Mouse (Mus musculus): Measurements from ENCODE around the gene Il1r2. TPM values are rescaled to one million over a fixed set of nuclear protein-coding genes. Genes with fewer than 3 reads are reported as not detected.

Il1r2 gene
- polyA plus RNA-seq, 1 experiment from 2014 or later: 1.3 TPM

GRCm38 (mm10) chr1:40129321-40129720, 55.4 kb downstream of the Il1r2 start:
- no peak for DNase-seq (ENCODE audit: low spot score)
- no peak overlapping the region for H3K27ac ChIP-seq (ENCODE audit: low read depth)
- no peaks in the 10 kb centered on the region for H3K36me3 ChIP-seq (ENCODE audit: control insufficient read depth, insufficient read depth, low read length)
- H3K9me3 ChIP-seq (ENCODE audit: control insufficient read depth, low read length): no peaks in the 10 kb centered on the region
- no peak for ATAC-seq (replicated peaks; ENCODE audit: low FRiP score, low TSS enrichment, low read depth)
- no peak overlapping the region for H3K9ac ChIP-seq (ENCODE audit: low read length)
- H3K27me3 ChIP-seq (replicated peaks; ENCODE audit: control insufficient read depth, insufficient read depth, low read length): no peaks in the 10 kb centered on the region
- no peak overlapping the region for H3K4me2 ChIP-seq (ENCODE audit: low read length)
- WGBS: 64% methylated on average over 2 of the region's 2 CpGs
- no peak overlapping the region for H3K4me3 ChIP-seq (ENCODE audit: low read depth, low read length)
- no peaks in the 10 kb centered on the region for H3K4me1 ChIP-seq (replicated peaks; ENCODE audit: control insufficient read depth, insufficient read depth, low read length)

GRCm38 (mm10) chr1:40131631-40132030, 57.8 kb downstream of the Il1r2 start:
- Histone ChIP-seq H3K4me3 (ENCODE audit: low read depth, low read length) (no peak overlapping the region), H3K27me3 (replicated peaks; ENCODE audit: control insufficient read depth, insufficient read depth, low read length) (no peaks in the 10 kb centered on the region), H3K9ac (ENCODE audit: low read length) (no peak overlapping the region), H3K36me3 (ENCODE audit: control insufficient read depth, insufficient read depth, low read length) (no peaks in the 10 kb centered on the region), H3K27ac (ENCODE audit: low read depth) (no peak overlapping the region), H3K4me1 (replicated peaks; ENCODE audit: control insufficient read depth, insufficient read depth, low read length) (no peaks in the 10 kb centered on the region), H3K4me2 (ENCODE audit: low read length) (no peak overlapping the region), H3K9me3 (ENCODE audit: control insufficient read depth, low read length) (no peaks in the 10 kb centered on the region)
- WGBS: 48% methylated on average over 1 of the region's 1 CpGs
- DNase-seq (ENCODE audit: low spot score) (no peak), ATAC-seq (replicated peaks; ENCODE audit: low FRiP score, low TSS enrichment, low read depth) (no peak)

GRCm38 (mm10) chr1:40132721-40133120, 58.8 kb downstream of the Il1r2 start:
- no peak for ATAC-seq (replicated peaks; ENCODE audit: low FRiP score, low TSS enrichment, low read depth)
- WGBS: 85% methylated on average over 4 of the region's 4 CpGs

GRCm38 (mm10) chr1:40133567-40133966, 59.7 kb downstream of the Il1r2 start:
- ATAC-seq (replicated peaks; ENCODE audit: low FRiP score, low TSS enrichment, low read depth): no peak
- no peak overlapping the region for H3K9ac ChIP-seq (ENCODE audit: low read length)
- no peaks in the 10 kb centered on the region for H3K36me3 ChIP-seq (ENCODE audit: control insufficient read depth, insufficient read depth, low read length)
- no peak overlapping the region for H3K4me2 ChIP-seq (ENCODE audit: low read length)
- H3K4me1 ChIP-seq (replicated peaks; ENCODE audit: control insufficient read depth, insufficient read depth, low read length): no peaks in the 10 kb centered on the region
- H3K27ac ChIP-seq (ENCODE audit: low read depth): no peak overlapping the region
- H3K4me3 ChIP-seq (ENCODE audit: low read depth, low read length): no peak overlapping the region
- WGBS: 85% methylated on average over 3 of the region's 3 CpGs
- H3K9me3 ChIP-seq (ENCODE audit: control insufficient read depth, low read length): no peaks in the 10 kb centered on the region
- no peaks in the 10 kb centered on the region for H3K27me3 ChIP-seq (replicated peaks; ENCODE audit: control insufficient read depth, insufficient read depth, low read length)
- no peak for DNase-seq (ENCODE audit: low spot score)

More at GRCm38 (mm10) chr1:40132721-40133120, 58.8 kb downstream of the Il1r2 start:
- Histone ChIP-seq H3K36me3 (ENCODE audit: control insufficient read depth, insufficient read depth, low read length) (no peaks in the 10 kb centered on the region), H3K4me2 (ENCODE audit: low read length) (no peak overlapping the region), H3K27me3 (replicated peaks; ENCODE audit: control insufficient read depth, insufficient read depth, low read length) (no peaks in the 10 kb centered on the region), H3K4me3 (ENCODE audit: low read depth, low read length) (no peak overlapping the region), H3K9me3 (ENCODE audit: control insufficient read depth, low read length) (no peaks in the 10 kb centered on the region), H3K4me1 (replicated peaks; ENCODE audit: control insufficient read depth, insufficient read depth, low read length) (no peaks in the 10 kb centered on the region), H3K9ac (ENCODE audit: low read length) (no peak overlapping the region), H3K27ac (ENCODE audit: low read depth) (no peak overlapping the region)
- no peak for DNase-seq (ENCODE audit: low spot score)

GRCm38 (mm10) chr1:40139798-40140532, 66.1 kb downstream of the Il1r2 start:
- H3K4me2 ChIP-seq (ENCODE audit: low read length): no peak overlapping the region
- no peaks in the 10 kb centered on the region; the same call in 1 of the 2 replicates for H3K4me1 ChIP-seq (replicated peaks; ENCODE audit: control insufficient read depth, insufficient read depth, low read length)
- H3K36me3 ChIP-seq (ENCODE audit: control insufficient read depth, insufficient read depth, low read length): no peaks in the 10 kb centered on the region
- no peak overlapping the region for H3K4me3 ChIP-seq (ENCODE audit: low read depth, low read length)
- no peaks in the 10 kb centered on the region for H3K9me3 ChIP-seq (ENCODE audit: control insufficient read depth, low read length)
- no peak overlapping the region for H3K9ac ChIP-seq (ENCODE audit: low read length)
- DNase-seq (ENCODE audit: low spot score) (peak; percentile 72), ATAC-seq (replicated peaks; ENCODE audit: low FRiP score, low TSS enrichment, low read depth) (peak; percentile 77)
- 38% methylated on average over 14 of the region's 14 CpGs for WGBS
- H3K27ac ChIP-seq (ENCODE audit: low read depth): peak overlapping the region; percentile 64; the same call in 1 of the 2 replicates
- H3K27me3 ChIP-seq (replicated peaks; ENCODE audit: control insufficient read depth, insufficient read depth, low read length): no peaks in the 10 kb centered on the region

GRCm38 (mm10) chr1:40156096-40156495, 82.2 kb downstream of the Il1r2 start:
- no peak for ATAC-seq (replicated peaks; ENCODE audit: low FRiP score, low TSS enrichment, low read depth)
- 82% methylated on average over 6 of the region's 6 CpGs for WGBS
- H3K9ac ChIP-seq (ENCODE audit: low read length): no peak overlapping the region

GRCm38 (mm10) chr1:40163329-40163917, 89.5 kb downstream of the Il1r2 start:
- Histone ChIP-seq H3K27me3 (replicated peaks; ENCODE audit: control insufficient read depth, insufficient read depth, low read length) (no peaks in the 10 kb centered on the region), H3K9me3 (ENCODE audit: control insufficient read depth, low read length) (no peaks in the 10 kb centered on the region), H3K4me3 (ENCODE audit: low read depth, low read length) (no peak overlapping the region), H3K4me1 (replicated peaks; ENCODE audit: control insufficient read depth, insufficient read depth, low read length) (no peaks in the 10 kb centered on the region), H3K9ac (ENCODE audit: low read length) (no peak overlapping the region), H3K27ac (ENCODE audit: low read depth) (no peak overlapping the region), H3K4me2 (ENCODE audit: low read length) (no peak overlapping the region), H3K36me3 (ENCODE audit: control insufficient read depth, insufficient read depth, low read length) (no peaks in the 10 kb centered on the region)
- 89% methylated on average over 4 of the region's 4 CpGs for WGBS
- no peak for ATAC-seq (replicated peaks; ENCODE audit: low FRiP score, low TSS enrichment, low read depth)
- DNase-seq (ENCODE audit: low spot score): peak; percentile 20

More at GRCm38 (mm10) chr1:40156096-40156495, 82.2 kb downstream of the Il1r2 start:
- no peaks in the 10 kb centered on the region for H3K9me3 ChIP-seq (ENCODE audit: control insufficient read depth, low read length)
- H3K4me2 ChIP-seq (ENCODE audit: low read length): no peak overlapping the region
- no peaks in the 10 kb centered on the region for H3K27me3 ChIP-seq (replicated peaks; ENCODE audit: control insufficient read depth, insufficient read depth, low read length)
- H3K4me1 ChIP-seq (replicated peaks; ENCODE audit: control insufficient read depth, insufficient read depth, low read length): no peaks in the 10 kb centered on the region
- DNase-seq (ENCODE audit: low spot score): no peak
- H3K36me3 ChIP-seq (ENCODE audit: control insufficient read depth, insufficient read depth, low read length): no peaks in the 10 kb centered on the region
- no peak overlapping the region for H3K4me3 ChIP-seq (ENCODE audit: low read depth, low read length)
- H3K27ac ChIP-seq (ENCODE audit: low read depth): no peak overlapping the region

GRCm38 (mm10) chr1:40164331-40164730, 90.5 kb downstream of the Il1r2 start:
- H3K27me3 ChIP-seq (replicated peaks; ENCODE audit: control insufficient read depth, insufficient read depth, low read length): no peaks in the 10 kb centered on the region
- H3K4me1 ChIP-seq (replicated peaks; ENCODE audit: control insufficient read depth, insufficient read depth, low read length): no peaks in the 10 kb centered on the region
- WGBS: 78% methylated on average over 4 of the region's 4 CpGs
- H3K9me3 ChIP-seq (ENCODE audit: control insufficient read depth, low read length): no peaks in the 10 kb centered on the region
- H3K4me2 ChIP-seq (ENCODE audit: low read length): no peak overlapping the region
- no peak overlapping the region for H3K4me3 ChIP-seq (ENCODE audit: low read depth, low read length)
- H3K27ac ChIP-seq (ENCODE audit: low read depth): no peak overlapping the region
- no peak overlapping the region for H3K9ac ChIP-seq (ENCODE audit: low read length)
- H3K36me3 ChIP-seq (ENCODE audit: control insufficient read depth, insufficient read depth, low read length): no peaks in the 10 kb centered on the region
- DNase-seq (ENCODE audit: low spot score) (no peak), ATAC-seq (replicated peaks; ENCODE audit: low FRiP score, low TSS enrichment, low read depth) (no peak)

- no peaks in the 10 kb centered on the region for H3K36me3 ChIP-seq (ENCODE audit: control insufficient read depth, insufficient read depth, low read length)
- no peak overlapping the region for H3K27ac ChIP-seq (ENCODE audit: low read depth)
- H3K27me3 ChIP-seq (replicated peaks; ENCODE audit: control insufficient read depth, insufficient read depth, low read length): no peaks in the 10 kb centered on the region
- DNase-seq (ENCODE audit: low spot score) (no peak), ATAC-seq (replicated peaks; ENCODE audit: low FRiP score, low TSS enrichment, low read depth) (no peak)
- no peak overlapping the region for H3K4me2 ChIP-seq (ENCODE audit: low read length)
- H3K9ac ChIP-seq (ENCODE audit: low read length): no peak overlapping the region
- no peaks in the 10 kb centered on the region for H3K9me3 ChIP-seq (ENCODE audit: control insufficient read depth, low read length)
- no peak overlapping the region for H3K4me3 ChIP-seq (ENCODE audit: low read depth, low read length)
- no peaks in the 10 kb centered on the region for H3K4me1 ChIP-seq (replicated peaks; ENCODE audit: control insufficient read depth, insufficient read depth, low read length)
- WGBS: 71% methylated on average over 8 of the region's 8 CpGs
Measured at GRCm38 (mm10) chr1:40167585-40167984, 93.7 kb downstream of the Il1r2 start.

Measured in intestine, embryonic 14.5 days (tissue).